Mouse (Mus musculus) neural tube, embryonic 12.5 days (tissue): Measurements from ENCODE around the gene Ttc7b. TPM values are rescaled to one million over a fixed set of nuclear protein-coding genes. Genes with fewer than 3 reads are reported as not detected.

Source experiments
- ATAC-seq: fragments of 200-750 bp; cut with Nextera tagmentation; 2 replicates; pipeline ENCODE4 v1.8.0; 2017; ENCODE audit warnings: low read depth, mild to moderate bottlenecking, moderate TSS enrichment, moderate library complexity; ENCODE audit not compliant: low FRiP score
- H3K27ac ChIP-seq: fragments of 300-500 bp; sonication (generic); 2 replicates; pipeline ENCODE4 v1.5.1; 2016
- H3K27me3 ChIP-seq: fragments of 300-500 bp; sonication (generic); replicated peaks from 2 replicates; pipeline ENCODE4 v1.6.1; 2016; ENCODE audit warnings: mild to moderate bottlenecking
- H3K36me3 ChIP-seq: fragments of 300-500 bp; sonication (generic); 2 replicates; pipeline ENCODE4 v1.6.1; 2016; ENCODE audit warnings: mild to moderate bottlenecking
- H3K4me1 ChIP-seq: fragments of 300-500 bp; sonication (generic); 2 replicates; pipeline ENCODE4 v1.6.1; 2016
- H3K4me2 ChIP-seq: fragments of 300-500 bp; sonication (generic); replicated peaks from 2 replicates; pipeline ENCODE4 v1.6.1; 2016; ENCODE audit warnings: mild to moderate bottlenecking
- H3K4me3 ChIP-seq: fragments of 300-500 bp; sonication (generic); 2 replicates; pipeline ENCODE4 v1.5.1; 2016
- H3K9ac ChIP-seq: fragments of 300-500 bp; sonication (generic); 2 replicates; pipeline ENCODE4 v1.6.1; 2016; ENCODE audit warnings: mild to moderate bottlenecking
- H3K9me3 ChIP-seq: fragments of 300-500 bp; sonication (generic); 2 replicates; pipeline ENCODE4 v1.6.1; 2016; ENCODE audit warnings: mild to moderate bottlenecking
- WGBS: fragments of 180-500 bp; shearing (Covaris S2); methylation state at CpG from one replicate; pipeline ENCODE4 v1.1.7; 2016; 5-methylcytosine and 5-hydroxymethylcytosine counted together
- polyA plus RNA-seq: library from polyadenylated mRNA; unstranded; fragments of >200 nt; fragmentation: Nextera tagmentation; extraction: Ambion mirVana; gene quantifications from 2 replicates; pipeline ENCODE4 v1.2.1, GENCODE M21; 2016

Ttc7b gene
- polyA plus RNA-seq, 1 experiment from 2014 or later, result 9.0 TPM

DNA sequence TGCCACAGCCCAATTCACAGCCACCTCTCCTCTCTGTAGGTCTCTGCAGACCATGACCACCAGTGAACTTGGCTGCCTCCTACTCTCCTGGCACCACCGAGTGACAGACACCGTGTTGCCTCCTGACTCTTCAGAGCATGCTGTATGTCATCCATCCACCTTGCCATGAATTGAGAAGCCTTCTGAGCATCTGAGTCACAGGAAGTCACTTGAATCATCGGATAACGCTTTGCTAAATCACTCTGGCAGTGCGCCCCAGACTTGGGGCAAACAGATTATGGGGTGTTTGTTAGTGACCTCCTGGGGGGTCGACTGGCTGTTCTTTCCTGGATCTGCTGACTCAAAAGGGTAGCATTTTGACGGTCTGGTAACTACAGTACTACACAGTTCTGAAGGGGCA is 166.7 kb downstream of the Ttc7b start:
- Histone ChIP-seq H3K27ac (no peak overlapping the region), H3K4me3 (no peak overlapping the region), H3K4me1 (no peaks in the 10 kb centered on the region), H3K27me3 (no peaks in the 10 kb centered on the region), H3K4me2 (no peak overlapping the region), H3K9ac (no peak overlapping the region), H3K36me3 (peaks cover 27% of the 10 kb centered on the region), H3K9me3 (no peaks in the 10 kb centered on the region)
- ATAC-seq, result no peak
- 83% methylated on average over 7 of the region's 7 CpGs for WGBS

DNA sequence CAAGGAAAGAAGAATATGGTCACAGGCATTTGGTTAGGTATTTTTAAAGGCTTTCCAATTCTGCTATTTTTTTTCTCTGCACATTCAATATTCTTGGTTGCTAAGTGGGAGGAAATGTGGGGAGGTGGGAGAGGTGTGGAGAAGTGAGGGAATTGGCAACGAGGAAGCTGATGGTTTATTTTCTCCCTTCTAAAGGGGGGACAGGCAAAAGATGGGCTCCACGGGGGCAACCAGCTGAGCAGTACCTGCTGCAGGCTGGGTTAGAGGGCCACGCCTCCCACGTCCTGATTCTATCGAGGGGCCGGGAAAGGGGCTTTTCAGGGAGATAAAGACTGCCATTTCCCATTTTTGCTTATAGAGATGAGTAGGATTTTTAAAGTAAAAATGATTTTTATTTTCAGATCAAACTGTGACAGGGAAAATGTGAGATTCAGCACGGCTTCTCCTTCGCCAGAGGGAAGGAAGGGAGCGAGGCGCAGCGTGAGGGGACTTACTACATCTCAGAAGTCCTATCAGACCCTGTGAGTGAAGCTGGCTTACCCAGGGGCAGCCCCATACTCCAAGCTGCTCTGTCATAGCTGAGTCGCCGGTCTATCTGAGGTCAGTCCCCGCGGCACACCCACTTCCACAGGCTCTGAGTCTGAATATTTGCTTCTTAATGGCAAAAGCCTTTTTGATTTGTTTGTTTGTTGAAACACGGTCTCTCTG is 167.4 kb downstream of the Ttc7b start:
- no peak for ATAC-seq
- WGBS, result 90% methylated on average over 16 of the region's 16 CpGs
- H3K9ac ChIP-seq, result no peak overlapping the region
- no peaks in the 10 kb centered on the region for H3K27me3 ChIP-seq
- peaks cover 24% of the 10 kb centered on the region for H3K36me3 ChIP-seq
- no peak overlapping the region for H3K4me3 ChIP-seq
- H3K4me2 ChIP-seq, result no peak overlapping the region
- no peaks in the 10 kb centered on the region for H3K9me3 ChIP-seq
- H3K27ac ChIP-seq, result no peak overlapping the region
- H3K4me1 ChIP-seq, result no peaks in the 10 kb centered on the region

- Histone ChIP-seq H3K27ac (no peak overlapping the region), H3K9ac (no peak overlapping the region), H3K4me2 (no peak overlapping the region), H3K27me3 (no peaks in the 10 kb centered on the region), H3K4me1 (no peaks in the 10 kb centered on the region), H3K9me3 (no peaks in the 10 kb centered on the region), H3K4me3 (no peak overlapping the region), H3K36me3 (peaks cover 22% of the 10 kb centered on the region)
- WGBS, result 87% methylated on average over 6 of the region's 6 CpGs
- ATAC-seq, result no peak
Observed at GRCm38 (mm10) chr12:100352094-100352493, 168.5 kb downstream of the Ttc7b start.

DNA sequence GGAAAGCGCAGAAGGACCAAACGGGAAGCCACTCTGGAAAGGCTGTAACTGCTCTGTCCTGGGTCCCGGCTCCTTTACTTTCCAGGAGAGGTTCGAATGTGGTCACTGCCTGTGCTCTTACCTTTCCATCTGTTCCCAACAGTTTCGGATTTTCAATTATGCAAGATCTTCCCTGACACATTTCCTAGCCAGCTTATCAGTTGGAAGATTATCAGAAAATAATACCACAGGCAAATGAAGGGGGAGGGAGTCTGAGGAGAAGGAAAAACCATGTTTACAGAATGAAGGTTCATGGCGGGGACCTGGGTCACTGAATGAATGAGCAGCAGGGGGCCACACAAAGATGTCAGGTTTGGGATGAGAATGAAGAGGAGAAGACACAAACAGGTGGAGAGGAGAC is 177.1 kb downstream of the Ttc7b start:
- 73% methylated on average over 6 of the region's 6 CpGs for WGBS
- Histone ChIP-seq H3K4me1 (no peaks in the 10 kb centered on the region), H3K4me2 (no peak overlapping the region), H3K27me3 (no peaks in the 10 kb centered on the region), H3K27ac (no peak overlapping the region), H3K9me3 (no peaks in the 10 kb centered on the region), H3K36me3 (peaks cover 18% of the 10 kb centered on the region), H3K4me3 (no peak overlapping the region), H3K9ac (no peak overlapping the region)
- no peak for ATAC-seq

DNA sequence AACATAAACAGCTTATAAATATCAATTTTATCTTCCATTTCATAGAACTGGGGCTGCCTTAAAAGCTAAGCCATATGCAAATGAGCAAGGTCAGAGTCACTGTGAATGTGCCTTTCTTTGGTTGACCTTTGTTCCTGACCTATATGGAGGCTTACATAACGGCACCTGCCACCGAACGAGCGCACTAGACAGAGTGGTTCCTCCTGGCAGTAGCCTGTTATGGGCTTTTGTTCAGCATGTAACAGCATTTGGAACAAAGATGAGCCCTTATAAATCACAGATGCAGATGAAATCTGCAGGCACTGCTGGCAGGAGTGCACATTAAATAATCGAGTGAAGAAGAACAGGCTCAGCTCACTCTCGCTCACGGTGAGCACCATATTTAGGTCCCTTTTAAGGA is 179.0 kb downstream of the Ttc7b start:
- H3K4me3 ChIP-seq, result no peak overlapping the region
- H3K36me3 ChIP-seq, result peaks cover 8% of the 10 kb centered on the region
- H3K27me3 ChIP-seq, result no peaks in the 10 kb centered on the region
- peaks cover 7% of the 10 kb centered on the region; the same call in 1 of the 2 replicates for H3K4me1 ChIP-seq
- no peaks in the 10 kb centered on the region for H3K9me3 ChIP-seq
- H3K27ac ChIP-seq, result no peak overlapping the region
- no peak for ATAC-seq
- no peak overlapping the region for H3K9ac ChIP-seq
- WGBS, result 44% methylated on average over 7 of the region's 7 CpGs
- H3K4me2 ChIP-seq, result no peak overlapping the region

- H3K9ac ChIP-seq, result no peak overlapping the region
- H3K4me1 ChIP-seq, result peaks cover 7% of the 10 kb centered on the region; the same call in 1 of the 2 replicates
- peaks cover 5% of the 10 kb centered on the region for H3K36me3 ChIP-seq
- no peaks in the 10 kb centered on the region for H3K9me3 ChIP-seq
- no peak overlapping the region for H3K4me2 ChIP-seq
- H3K27me3 ChIP-seq, result no peaks in the 10 kb centered on the region
- ATAC-seq, result no peak
- 84% methylated on average over 7 of the region's 7 CpGs for WGBS
- no peak overlapping the region for H3K27ac ChIP-seq
- H3K4me3 ChIP-seq, result no peak overlapping the region
Observed at GRCm38 (mm10) chr12:100340901-100341460, 179.6 kb downstream of the Ttc7b start.

DNA sequence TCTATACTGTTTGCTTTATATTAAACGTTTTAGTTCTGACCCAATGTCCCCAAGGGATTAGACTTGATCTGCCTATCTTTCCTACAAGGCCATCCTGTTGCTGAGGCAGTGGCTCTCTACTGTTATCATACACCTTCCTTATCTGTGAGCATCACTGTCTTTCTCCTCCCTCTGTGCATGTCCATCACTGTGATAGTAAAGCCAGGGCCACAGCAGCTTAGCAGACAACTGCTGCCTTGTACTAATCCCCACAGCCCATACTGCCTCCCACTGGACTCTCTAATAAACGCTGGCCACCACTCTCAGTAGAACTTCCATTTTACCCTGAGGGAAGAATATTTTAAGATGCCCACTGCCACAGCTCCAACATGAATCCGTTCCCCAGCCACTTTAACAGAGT is 182.6 kb downstream of the Ttc7b start:
- no peak overlapping the region for H3K4me2 ChIP-seq
- no peak overlapping the region for H3K4me3 ChIP-seq
- peak; percentile 80 for ATAC-seq
- no peaks in the 10 kb centered on the region for H3K27me3 ChIP-seq
- no peaks in the 10 kb centered on the region for H3K36me3 ChIP-seq
- 66% methylated on average over 3 of the region's 3 CpGs for WGBS
- H3K27ac ChIP-seq, result no peak overlapping the region
- H3K4me1 ChIP-seq, result peaks cover 7% of the 10 kb centered on the region; the same call in 1 of the 2 replicates
- no peak overlapping the region for H3K9ac ChIP-seq
- no peaks in the 10 kb centered on the region for H3K9me3 ChIP-seq

GRCm38 (mm10) chr12:100337351-100338018 is 183.1 kb downstream of the Ttc7b start:
- Histone ChIP-seq H3K4me1 (peaks cover 7% of the 10 kb centered on the region; the same call in 1 of the 2 replicates), H3K4me2 (no peak overlapping the region), H3K9me3 (no peaks in the 10 kb centered on the region), H3K27me3 (no peaks in the 10 kb centered on the region), H3K36me3 (no peaks in the 10 kb centered on the region), H3K27ac (no peak overlapping the region), H3K4me3 (no peak overlapping the region), H3K9ac (no peak overlapping the region)
- ATAC-seq, result peak; percentile 54; the same call in 1 of the 2 replicates
- 54% methylated on average over 5 of the region's 5 CpGs for WGBS

GRCm38 (mm10) chr12:100336241-100336640 is 184.4 kb downstream of the Ttc7b start:
- H3K27ac ChIP-seq, result no peak overlapping the region
- no peak overlapping the region for H3K4me3 ChIP-seq
- no peak overlapping the region for H3K9ac ChIP-seq
- no peaks in the 10 kb centered on the region for H3K9me3 ChIP-seq
- no peaks in the 10 kb centered on the region for H3K27me3 ChIP-seq
- ATAC-seq, result no peak
- peaks cover 7% of the 10 kb centered on the region; the same call in 1 of the 2 replicates for H3K4me1 ChIP-seq
- H3K4me2 ChIP-seq, result no peak overlapping the region
- H3K36me3 ChIP-seq, result 0 out of 2 replicates have a peak, but pooled peaks cover 3% of the 10 kb centered on the region
- 79% methylated on average over 5 of the region's 5 CpGs for WGBS

DNA sequence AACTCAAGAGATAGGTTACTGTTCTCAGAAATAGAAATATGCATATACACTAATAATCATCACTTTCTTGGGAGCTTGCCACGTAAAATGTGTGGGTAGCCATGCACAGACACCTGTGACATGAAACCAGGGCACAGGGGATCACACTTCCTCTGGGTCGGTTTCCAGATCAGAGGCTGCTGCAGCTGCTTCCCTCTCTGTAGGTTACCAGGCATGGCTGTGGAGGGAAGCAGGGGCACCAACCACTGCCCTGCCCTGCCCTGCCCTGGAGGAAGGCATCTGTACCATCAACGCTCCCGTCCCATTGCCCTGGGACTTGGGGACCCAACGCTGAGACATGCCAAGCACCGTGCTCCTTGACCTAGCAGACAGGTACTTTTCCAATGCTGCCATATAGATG is 188.8 kb downstream of the Ttc7b start:
- H3K36me3 ChIP-seq, result peaks cover 10% of the 10 kb centered on the region; the same call in 1 of the 2 replicates
- H3K27ac ChIP-seq, result no peak overlapping the region
- H3K4me1 ChIP-seq, result no peaks in the 10 kb centered on the region
- no peaks in the 10 kb centered on the region for H3K9me3 ChIP-seq
- no peak overlapping the region for H3K4me3 ChIP-seq
- WGBS, result 96% methylated on average over 6 of the region's 6 CpGs
- ATAC-seq, result no peak
- no peaks in the 10 kb centered on the region for H3K27me3 ChIP-seq
- no peak overlapping the region for H3K4me2 ChIP-seq
- no peak overlapping the region for H3K9ac ChIP-seq

DNA sequence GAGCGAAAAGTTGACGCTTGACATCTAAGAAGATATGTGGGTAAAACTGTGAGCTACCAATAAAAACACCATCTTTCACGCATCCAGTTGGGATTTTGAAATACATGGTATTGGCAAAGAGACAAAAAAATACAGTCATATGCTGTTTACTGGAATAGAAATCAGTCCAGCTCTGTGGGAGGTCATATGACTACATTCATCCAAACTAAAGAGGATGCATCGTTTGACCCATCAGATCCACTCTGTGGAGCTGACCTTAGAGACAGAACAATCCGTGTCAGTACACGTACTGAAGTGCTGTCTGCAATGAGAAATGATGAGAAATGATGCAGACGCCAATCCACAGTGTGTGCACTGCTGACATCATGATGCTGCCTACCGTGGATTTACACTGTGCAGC is 190.4 kb downstream of the Ttc7b start:
- H3K27me3 ChIP-seq, result no peaks in the 10 kb centered on the region
- ATAC-seq, result no peak
- 92% methylated on average over 8 of the region's 8 CpGs for WGBS

GRCm38 (mm10) chr12:100328998-100329397 is 191.6 kb downstream of the Ttc7b start:
- H3K4me2 ChIP-seq, result no peak overlapping the region
- H3K4me3 ChIP-seq, result no peak overlapping the region
- ATAC-seq, result no peak
- H3K36me3 ChIP-seq, result peaks cover 21% of the 10 kb centered on the region; the same call in 1 of the 2 replicates
- 92% methylated on average over 4 of the region's 4 CpGs for WGBS
- H3K4me1 ChIP-seq, result no peaks in the 10 kb centered on the region
- H3K9me3 ChIP-seq, result no peaks in the 10 kb centered on the region
- no peak overlapping the region for H3K9ac ChIP-seq
- no peak overlapping the region for H3K27ac ChIP-seq
- no peaks in the 10 kb centered on the region for H3K27me3 ChIP-seq

More for the DNA sequence above, 190.4 kb downstream of the Ttc7b start:
- Histone ChIP-seq H3K4me3 (no peak overlapping the region), H3K9me3 (no peaks in the 10 kb centered on the region), H3K9ac (no peak overlapping the region), H3K4me2 (no peak overlapping the region), H3K36me3 (peaks cover 15% of the 10 kb centered on the region; the same call in 1 of the 2 replicates), H3K27ac (no peak overlapping the region), H3K4me1 (no peaks in the 10 kb centered on the region)
